Mouse (Mus musculus) intestine, embryonic 15.5 days (tissue): ENCODE data around the gene Pip4k2a. TPM values are rescaled to one million over a fixed set of nuclear protein-coding genes. Genes with fewer than 3 reads are reported as not detected.

Experiments
- ATAC-seq: fragments of 200-750 bp; cut with Nextera tagmentation; 2 replicates; pipeline ENCODE4 v1.8.0; 2017; ENCODE audit warnings: moderate TSS enrichment, moderate library complexity
- H3K27ac ChIP-seq: fragments of 300-500 bp; sonication (generic); 2 replicates; pipeline ENCODE4 v1.5.1; 2015; ENCODE audit warnings: mild to moderate bottlenecking, inconsistent platforms
- H3K27me3 ChIP-seq: fragments of 300-500 bp; sonication (generic); replicated peaks from 2 replicates; pipeline ENCODE4 v1.6.1; 2015; ENCODE audit warnings: inconsistent platforms
- H3K36me3 ChIP-seq: fragments of 300-500 bp; sonication (generic); 2 replicates; pipeline ENCODE4 v1.6.1; 2015; ENCODE audit warnings: inconsistent platforms
- H3K4me1 ChIP-seq: fragments of 300-500 bp; sonication (generic); replicated peaks from 2 replicates; pipeline ENCODE4 v1.6.1; 2015; ENCODE audit warnings: inconsistent platforms
- H3K4me2 ChIP-seq: fragments of 300-500 bp; sonication (generic); replicated peaks from 2 replicates; pipeline ENCODE4 v1.6.1; 2015; ENCODE audit warnings: mild to moderate bottlenecking, inconsistent platforms
- H3K4me3 ChIP-seq: fragments of 300-500 bp; sonication (generic); replicated peaks from 2 replicates; pipeline ENCODE4 v1.5.1; 2015; ENCODE audit warnings: inconsistent platforms
- H3K9ac ChIP-seq: fragments of 300-500 bp; sonication (generic); 2 replicates; pipeline ENCODE4 v1.6.1; 2015; ENCODE audit warnings: inconsistent platforms
- H3K9me3 ChIP-seq: fragments of 300-500 bp; sonication (generic); 2 replicates; pipeline ENCODE4 v1.6.1; 2016; ENCODE audit warnings: inconsistent platforms
- WGBS: fragments of 180-500 bp; shearing (Covaris S2); methylation state at CpG from one replicate; pipeline ENCODE4 v1.1.7; 2015; 5-methylcytosine and 5-hydroxymethylcytosine counted together
- polyA plus RNA-seq: library from polyadenylated mRNA; unstranded; fragments of >200 nt; fragmentation: Nextera tagmentation; extraction: Ambion mirVana; gene quantifications from 2 replicates; pipeline ENCODE4 v1.2.1, GENCODE M21; 2015

Gene Pip4k2a
- polyA plus RNA-seq, 1 experiment from 2014 or later: 8.9 TPM

DNA sequence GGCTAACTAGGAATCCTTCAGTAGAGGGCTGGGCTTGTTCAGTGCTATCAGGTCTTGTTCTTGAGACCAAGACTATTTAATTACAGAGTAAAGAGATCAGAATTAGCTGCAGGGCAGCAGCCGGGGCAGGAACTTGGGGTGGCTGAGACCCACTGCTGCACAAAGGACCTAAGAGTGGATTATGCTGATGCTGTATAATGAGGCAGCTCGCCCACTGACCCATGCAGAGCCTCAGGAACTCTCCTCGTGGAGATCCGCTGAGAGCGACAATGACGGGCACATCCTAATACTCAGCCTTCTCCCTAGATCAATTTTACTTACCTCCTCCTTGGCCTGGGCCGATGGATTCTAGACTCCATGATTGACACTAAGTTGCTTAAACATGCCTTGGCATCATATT lies 64.5 kb downstream of the Pip4k2a start:
- Histone ChIP-seq H3K36me3 (no peaks in the 10 kb centered on the region), H3K27ac (no peak overlapping the region), H3K4me1 (peaks cover 16% of the 10 kb centered on the region), H3K9ac (no peak overlapping the region), H3K4me3 (no peak overlapping the region), H3K4me2 (no peak overlapping the region), H3K27me3 (no peaks in the 10 kb centered on the region), H3K9me3 (no peaks in the 10 kb centered on the region)
- 63% methylated on average over 7 of the region's 7 CpGs for WGBS
- ATAC-seq: no peak

DNA sequence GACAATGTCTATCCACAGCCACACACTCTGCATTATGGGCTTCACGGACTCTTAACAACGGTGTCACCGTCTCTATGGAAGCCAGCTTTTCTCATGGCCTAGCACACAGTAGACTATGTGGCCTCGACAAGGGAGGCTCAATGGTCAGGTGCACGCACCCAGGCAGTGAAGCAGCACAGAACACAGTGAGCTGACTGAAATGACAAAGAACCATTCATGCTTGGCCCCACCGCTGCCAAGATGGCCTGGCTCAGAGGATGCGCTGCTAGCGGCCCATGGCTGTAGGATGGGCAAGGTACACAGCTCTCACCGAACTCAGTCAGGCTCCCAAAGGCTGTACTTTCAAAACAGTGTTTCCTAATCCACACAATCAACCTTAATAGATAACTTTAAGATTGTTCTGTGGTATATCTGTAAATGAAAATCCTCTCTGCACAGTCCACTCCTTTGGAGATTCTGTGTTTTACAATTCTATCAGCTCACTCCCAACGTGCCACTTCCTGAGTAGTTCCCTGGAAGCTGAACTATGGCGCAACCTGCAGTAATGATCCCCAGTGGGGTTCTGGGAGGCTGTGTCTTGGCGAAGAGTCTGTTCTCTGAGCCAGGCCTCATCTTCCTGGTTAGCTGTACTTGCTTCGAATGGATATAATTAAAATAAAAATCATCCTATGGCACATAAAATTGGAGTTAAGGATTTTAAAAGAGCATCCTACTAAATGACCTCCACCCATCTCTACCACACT lies 67.4 kb downstream of the Pip4k2a start:
- Histone ChIP-seq H3K4me3 (no peak overlapping the region), H3K36me3 (no peaks in the 10 kb centered on the region), H3K4me1 (no peaks in the 10 kb centered on the region), H3K27me3 (no peaks in the 10 kb centered on the region), H3K4me2 (no peak overlapping the region), H3K27ac (no peak overlapping the region), H3K9ac (no peak overlapping the region), H3K9me3 (no peaks in the 10 kb centered on the region)
- no peak for ATAC-seq
- WGBS: 88% methylated on average over 13 of the region's 13 CpGs

DNA sequence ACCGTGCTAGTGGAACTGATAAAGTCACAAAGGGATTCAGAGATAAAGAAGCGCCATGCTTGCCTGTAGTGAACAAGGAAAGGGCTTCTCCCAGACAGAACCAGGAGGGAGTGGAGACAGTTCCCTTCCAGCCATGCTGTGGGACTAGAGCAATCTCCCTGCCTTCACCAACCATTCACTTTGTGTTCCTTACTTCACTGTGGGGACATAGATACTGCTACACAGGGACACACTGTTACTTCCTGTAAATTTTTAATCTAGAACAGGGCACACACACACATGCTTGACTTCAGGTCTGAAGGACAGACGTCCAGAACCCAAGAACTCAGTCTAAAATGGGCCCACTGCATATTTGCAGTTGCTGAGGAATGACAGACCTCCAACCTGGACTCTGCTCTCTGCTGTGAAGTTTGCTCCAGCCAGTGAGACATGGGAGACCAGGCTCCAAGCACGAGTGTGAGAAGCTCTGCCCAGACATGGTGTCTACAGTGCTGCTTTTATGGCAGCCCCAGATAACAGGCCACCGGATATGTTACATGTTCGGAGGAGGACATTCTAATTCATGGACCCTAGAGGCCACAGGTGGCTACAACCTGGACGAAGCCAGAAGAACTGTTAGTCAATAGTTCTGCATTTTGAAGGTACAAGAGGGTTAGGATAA lies 69.2 kb downstream of the Pip4k2a start:
- Histone ChIP-seq H3K4me3 (no peak overlapping the region), H3K27ac (no peak overlapping the region)
- peak; percentile 71; the same call in 1 of the 2 replicates for ATAC-seq

DNA sequence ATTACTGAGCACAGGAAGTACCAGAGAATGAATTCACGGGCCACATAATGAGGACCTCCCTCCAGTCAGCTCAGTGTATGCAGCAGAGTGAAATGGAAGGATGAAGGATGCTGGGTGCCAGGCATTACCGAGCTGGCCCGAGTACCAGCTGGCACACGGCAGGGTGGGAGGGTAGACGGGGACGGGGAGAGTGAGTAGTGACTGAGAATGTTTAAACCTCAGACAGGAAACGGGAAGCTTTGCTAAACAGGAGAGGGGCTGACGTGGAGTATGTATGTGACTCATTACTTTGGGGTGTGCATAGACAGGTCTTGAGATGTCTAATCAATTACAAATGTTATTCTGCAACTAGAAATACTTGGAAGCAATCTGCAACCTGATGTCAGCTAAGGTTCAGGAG lies 69.7 kb downstream of the Pip4k2a start:
- Histone ChIP-seq H3K27ac (no peak overlapping the region), H3K36me3 (no peaks in the 10 kb centered on the region), H3K27me3 (no peaks in the 10 kb centered on the region), H3K4me2 (no peak overlapping the region), H3K4me1 (peaks cover 9% of the 10 kb centered on the region; the same call in 1 of the 2 replicates), H3K9me3 (no peaks in the 10 kb centered on the region), H3K9ac (no peak overlapping the region), H3K4me3 (no peak overlapping the region)
- no peak; the same call in 1 of the 2 replicates for ATAC-seq
- WGBS: 55% methylated on average over 8 of the region's 8 CpGs

More for the DNA sequence above, 69.2 kb downstream of the Pip4k2a start:
- Histone ChIP-seq H3K27me3 (no peaks in the 10 kb centered on the region), H3K36me3 (no peaks in the 10 kb centered on the region), H3K9ac (no peak overlapping the region), H3K9me3 (no peaks in the 10 kb centered on the region), H3K4me1 (peaks cover 7% of the 10 kb centered on the region; the same call in 1 of the 2 replicates), H3K4me2 (no peak overlapping the region)
- WGBS: 68% methylated on average over 7 of the region's 7 CpGs

DNA sequence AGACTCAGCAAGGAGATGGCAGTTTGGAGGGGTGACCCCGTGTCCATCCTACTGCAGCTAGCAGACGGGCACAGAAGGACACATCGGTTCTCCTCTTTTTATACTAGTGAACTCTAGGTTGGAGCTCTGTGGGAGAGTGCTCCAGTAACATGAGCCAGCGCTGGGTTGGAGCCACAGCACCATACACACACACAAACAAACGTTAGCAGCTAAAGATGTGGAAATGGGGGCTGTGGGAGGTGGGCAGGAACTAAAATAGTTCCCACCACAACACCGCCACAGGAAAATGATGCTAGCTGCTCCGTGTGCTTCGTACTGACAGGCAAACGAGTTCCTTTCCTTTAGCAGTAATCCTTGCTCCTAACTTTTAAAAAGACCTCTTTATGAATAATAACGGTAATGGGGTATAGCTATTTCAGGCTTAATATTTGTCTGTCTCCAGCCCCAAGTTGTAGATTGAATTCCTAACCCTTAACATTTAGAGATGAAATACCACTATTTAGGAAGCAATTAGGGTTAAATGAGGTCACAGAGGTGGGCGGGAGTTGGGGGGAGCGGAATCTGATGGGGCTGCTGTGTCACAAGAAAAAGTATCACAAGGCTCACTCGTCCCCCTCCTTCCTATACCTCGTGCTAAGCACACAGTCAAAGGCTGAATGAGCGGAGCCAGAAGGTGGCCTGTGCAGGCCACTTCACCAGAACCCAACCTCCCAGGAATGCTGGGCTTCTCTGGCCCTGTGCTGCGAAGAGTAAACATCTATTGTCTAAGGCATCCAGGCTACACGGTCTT lies 73.9 kb downstream of the Pip4k2a start:
- Histone ChIP-seq H3K4me1 (peaks cover 9% of the 10 kb centered on the region; the same call in 1 of the 2 replicates), H3K9ac (no peak overlapping the region), H3K27ac (no peak overlapping the region), H3K36me3 (no peaks in the 10 kb centered on the region), H3K9me3 (no peaks in the 10 kb centered on the region), H3K4me3 (no peak overlapping the region), H3K4me2 (no peak overlapping the region), H3K27me3 (no peaks in the 10 kb centered on the region)
- no peak for ATAC-seq
- 49% methylated on average over 17 of the region's 17 CpGs for WGBS

DNA sequence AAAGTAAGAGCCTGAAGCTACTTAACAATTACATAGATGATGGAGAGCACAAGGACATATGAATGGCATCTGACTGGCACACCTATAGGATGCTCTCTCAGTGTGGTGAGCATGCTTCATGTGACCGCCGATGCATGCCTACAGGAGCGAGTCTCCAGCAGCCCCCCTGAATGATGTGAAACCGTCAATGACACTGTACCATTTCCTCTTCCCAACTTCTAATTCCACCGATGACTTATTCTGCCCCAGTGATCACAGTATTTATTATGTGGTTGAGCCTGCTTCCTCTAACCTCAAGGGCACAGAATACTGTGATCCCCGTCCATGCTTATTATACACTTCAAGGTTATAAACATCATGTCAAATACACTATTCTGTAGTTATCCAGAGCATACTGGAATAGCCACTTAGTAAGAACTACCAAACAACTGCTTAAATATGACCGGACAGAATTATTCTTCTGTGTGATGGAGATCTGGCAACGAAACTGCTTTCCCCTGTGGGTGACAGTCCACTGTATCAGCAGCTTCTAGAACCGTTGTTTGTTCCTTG lies 74.8 kb downstream of the Pip4k2a start:
- no peaks in the 10 kb centered on the region for H3K36me3 ChIP-seq
- peaks cover 9% of the 10 kb centered on the region; the same call in 1 of the 2 replicates for H3K4me1 ChIP-seq
- no peaks in the 10 kb centered on the region for H3K9me3 ChIP-seq
- H3K27me3 ChIP-seq: no peaks in the 10 kb centered on the region
- no peak for ATAC-seq
- H3K9ac ChIP-seq: no peak overlapping the region
- no peak overlapping the region for H3K4me2 ChIP-seq
- 61% methylated on average over 9 of the region's 9 CpGs for WGBS
- H3K4me3 ChIP-seq: no peak overlapping the region
- no peak overlapping the region for H3K27ac ChIP-seq

DNA sequence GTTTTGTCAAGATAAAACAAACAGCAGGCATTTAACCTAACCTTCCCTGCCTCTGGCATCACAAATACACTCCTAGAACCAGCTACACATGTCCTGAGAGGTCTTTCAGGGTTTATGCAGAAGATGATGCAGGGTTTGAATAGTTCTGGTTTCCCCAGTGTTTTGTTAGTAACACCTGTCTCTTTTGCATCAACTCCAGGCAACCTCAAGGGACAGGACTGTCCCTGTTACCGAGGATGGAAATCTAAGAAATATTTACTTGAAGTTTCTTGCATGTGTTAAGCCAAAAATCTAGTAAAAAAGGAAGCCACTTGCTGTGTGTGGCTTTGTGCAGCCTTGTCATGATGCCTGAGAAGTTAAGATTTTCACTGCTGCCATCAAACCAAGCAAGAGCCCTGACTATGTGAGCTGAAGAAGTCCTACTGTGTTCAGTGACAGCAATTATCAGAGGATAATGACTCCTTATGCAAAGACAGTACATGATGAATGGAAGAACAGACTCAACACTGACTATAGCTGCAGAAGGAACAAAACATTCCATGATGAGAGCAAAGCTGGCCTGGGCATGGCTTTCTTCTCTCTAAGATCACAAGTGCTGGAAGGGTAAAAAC lies 76.3 kb downstream of the Pip4k2a start:
- H3K9ac ChIP-seq: no peak overlapping the region
- no peaks in the 10 kb centered on the region for H3K27me3 ChIP-seq
- no peak overlapping the region for H3K4me3 ChIP-seq

DNA sequence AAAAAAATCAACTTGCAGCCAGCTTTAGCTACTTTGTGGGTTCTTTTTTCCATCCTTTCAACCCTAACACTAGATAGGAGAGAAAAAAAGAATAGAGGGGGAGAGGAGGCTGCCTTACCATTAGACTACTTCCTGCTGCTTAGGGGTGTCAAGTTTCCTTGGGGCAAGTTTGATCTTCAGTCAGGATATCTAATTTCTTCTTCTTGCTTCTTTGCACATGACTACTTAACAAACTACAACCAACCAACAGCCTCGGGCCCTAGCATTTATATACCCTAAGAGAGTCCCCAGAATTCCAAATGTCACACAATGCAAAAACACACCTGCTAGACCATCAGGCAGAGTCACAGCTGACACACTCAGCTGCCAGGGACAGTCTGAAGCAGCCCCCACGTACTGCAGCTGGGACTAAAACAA lies 77.5 kb downstream of the Pip4k2a start:
- no peak overlapping the region for H3K4me2 ChIP-seq
- peaks cover 14% of the 10 kb centered on the region; the same call in 1 of the 2 replicates for H3K4me1 ChIP-seq
- H3K9me3 ChIP-seq: no peaks in the 10 kb centered on the region
- H3K4me3 ChIP-seq: no peak overlapping the region
- WGBS: 54% methylated on average over 2 of the region's 2 CpGs
- H3K9ac ChIP-seq: no peak overlapping the region
- H3K27me3 ChIP-seq: no peaks in the 10 kb centered on the region
- no peak for ATAC-seq
- no peak overlapping the region for H3K27ac ChIP-seq
- no peaks in the 10 kb centered on the region for H3K36me3 ChIP-seq

More for the DNA sequence above, 76.3 kb downstream of the Pip4k2a start:
- no peak for ATAC-seq
- H3K36me3 ChIP-seq: no peaks in the 10 kb centered on the region
- no peak overlapping the region for H3K4me2 ChIP-seq
- 64% methylated on average over 1 of the region's 1 CpGs for WGBS
- no peak overlapping the region for H3K27ac ChIP-seq
- peaks cover 9% of the 10 kb centered on the region; the same call in 1 of the 2 replicates for H3K4me1 ChIP-seq
- no peaks in the 10 kb centered on the region for H3K9me3 ChIP-seq

DNA sequence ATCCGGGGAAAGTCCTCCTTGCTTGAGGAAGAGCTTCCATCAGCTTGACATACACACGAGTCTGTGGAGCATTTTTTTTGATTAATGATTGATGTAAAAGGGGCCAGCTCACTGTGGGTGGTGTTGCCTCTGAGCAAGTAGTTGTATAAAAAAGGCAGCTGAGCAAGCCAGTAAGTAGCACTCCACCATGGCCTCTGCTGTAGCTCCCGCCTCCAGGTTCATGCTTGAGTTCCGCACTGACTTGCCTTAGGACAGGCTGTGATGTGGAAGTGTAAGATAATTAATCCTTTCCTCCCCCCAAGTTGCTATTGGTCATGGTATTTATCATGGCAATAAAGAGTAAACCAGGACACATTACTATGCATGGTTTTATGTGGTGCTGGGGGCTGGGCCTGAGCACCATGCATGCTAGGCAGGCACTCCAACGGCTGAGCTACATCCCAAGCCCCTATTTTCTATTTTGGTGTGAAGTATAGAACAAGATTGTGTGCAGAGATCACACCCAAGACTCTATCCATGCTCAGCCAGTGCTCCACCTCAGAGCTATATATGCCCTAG lies 78.0 kb downstream of the Pip4k2a start:
- 58% methylated on average over 5 of the region's 5 CpGs for WGBS

DNA sequence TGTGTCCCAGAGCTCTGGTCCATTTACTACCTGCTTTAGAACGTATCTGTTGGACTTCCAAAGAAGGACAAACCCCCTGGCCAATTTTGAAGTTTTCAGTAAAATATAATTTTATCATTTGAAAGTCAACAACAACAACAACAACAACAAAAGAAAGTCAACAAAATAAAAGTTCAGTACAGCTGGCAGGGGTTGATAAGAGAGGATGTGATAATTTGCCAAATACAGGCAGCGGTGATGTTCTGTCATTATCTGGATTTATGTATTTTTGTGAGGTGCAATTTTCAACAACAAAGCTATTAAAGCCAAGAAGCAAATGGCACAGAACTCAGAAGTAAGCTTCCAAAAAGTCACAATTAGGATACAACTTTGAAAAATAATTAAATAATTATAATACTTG lies 80.1 kb downstream of the Pip4k2a start:
- ATAC-seq: no peak
- H3K4me3 ChIP-seq: no peak overlapping the region
- WGBS: 85% methylated on average over 2 of the region's 2 CpGs
- no peaks in the 10 kb centered on the region for H3K36me3 ChIP-seq
- no peaks in the 10 kb centered on the region for H3K9me3 ChIP-seq
- H3K9ac ChIP-seq: no peak overlapping the region
- H3K27me3 ChIP-seq: no peaks in the 10 kb centered on the region
- no peak overlapping the region for H3K4me2 ChIP-seq
- 0 out of 2 replicates have a peak, but pooled peaks cover 5% of the 10 kb centered on the region for H3K4me1 ChIP-seq
- H3K27ac ChIP-seq: no peak overlapping the region

More for the DNA sequence above, 78.0 kb downstream of the Pip4k2a start:
- Histone ChIP-seq H3K27ac (no peak overlapping the region), H3K27me3 (no peaks in the 10 kb centered on the region), H3K4me2 (no peak overlapping the region), H3K4me1 (peaks cover 14% of the 10 kb centered on the region; the same call in 1 of the 2 replicates), H3K9me3 (no peaks in the 10 kb centered on the region), H3K4me3 (no peak overlapping the region), H3K9ac (no peak overlapping the region), H3K36me3 (no peaks in the 10 kb centered on the region)
- no peak for ATAC-seq

DNA sequence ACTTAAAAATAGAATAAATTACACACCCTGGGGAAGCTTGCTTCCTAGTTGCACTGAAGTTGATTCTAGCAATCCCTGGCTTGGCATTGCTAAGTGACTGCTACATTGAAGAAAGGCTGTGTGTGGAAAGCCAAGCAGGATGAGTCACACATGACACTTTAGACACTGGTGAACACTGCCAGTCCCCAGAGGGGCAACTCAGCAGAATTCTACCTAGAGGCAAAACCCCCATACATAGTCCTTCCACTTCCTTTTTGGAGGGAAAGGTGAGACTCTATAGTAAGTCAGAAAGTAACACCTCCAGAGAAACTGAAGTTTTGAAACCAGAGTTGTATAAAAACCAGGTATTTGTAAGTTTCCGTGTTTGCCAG lies 80.6 kb downstream of the Pip4k2a start:
- 91% methylated on average over 1 of the region's 1 CpGs for WGBS
- no peak overlapping the region for H3K9ac ChIP-seq

More for the DNA sequence above, 80.6 kb downstream of the Pip4k2a start:
- no peaks in the 10 kb centered on the region for H3K36me3 ChIP-seq
- H3K27me3 ChIP-seq: no peaks in the 10 kb centered on the region
- H3K4me1 ChIP-seq: 0 out of 2 replicates have a peak, but pooled peaks cover 5% of the 10 kb centered on the region
- no peaks in the 10 kb centered on the region for H3K9me3 ChIP-seq
- no peak overlapping the region for H3K27ac ChIP-seq
- no peak for ATAC-seq
- no peak overlapping the region for H3K4me3 ChIP-seq
- no peak overlapping the region for H3K4me2 ChIP-seq
